Mouse (Mus musculus) heart, adult 2 months (tissue): ENCODE measurements at regions not wholly inside any gene's neighbourhood (a gene's known extent, or its start where the extent isn't known, plus 50 kb on each side); places are given as distances from the start of the nearest gene placed in this dataset.

Experiments used
- CTCF ChIP-seq: fragments of 200-600 bp; IDR thresholded peaks from 2 replicates; pipeline ENCODE4 v1.8.1; 2022; ENCODE audit warnings: antibody characterized with exemption, mild to moderate bottlenecking, moderate library complexity
- POLR2A ChIP-seq: fragments of 200-500 bp; IDR thresholded peaks from 2 replicates; pipeline ENCODE4 v1.6.1; 2011; ENCODE audit warnings: mild to moderate bottlenecking, low read depth, low read length, control low read depth; ENCODE audit not compliant: insufficient read depth

GRCm38 (mm10) chr10:19091110-19091509 lies 75.7 kb upstream of the Tnfaip3 start:
- TF ChIP-seq POLR2A (no peak), CTCF (no peak)
